Mouse (Mus musculus) forebrain, embryonic 12.5 days (tissue): ENCODE data around the gene Dop1a. TPM values are rescaled to one million over a fixed set of nuclear protein-coding genes. Genes with fewer than 3 reads are reported as not detected.
A peak's percentile ranks its signal among the peaks of the same experiment; 100 is the strongest.

Source experiments
- ATAC-seq: fragments of 200-750 bp; cut with Nextera tagmentation; 2 replicates; pipeline ENCODE4 v1.8.0; 2017; ENCODE audit warnings: moderate TSS enrichment; ENCODE audit not compliant: low FRiP score
- H3K27ac ChIP-seq: fragments of 300-500 bp; sonication (generic); 2 replicates; pipeline ENCODE4 v1.5.1; 2016; ENCODE audit warnings: mild to moderate bottlenecking
- H3K27me3 ChIP-seq: fragments of 300-500 bp; sonication (generic); 2 replicates; pipeline ENCODE4 v1.6.1; 2016; ENCODE audit warnings: mild to moderate bottlenecking
- H3K36me3 ChIP-seq: fragments of 300-500 bp; sonication (generic); replicated peaks from 2 replicates; pipeline ENCODE4 v1.6.1; 2016; ENCODE audit warnings: mild to moderate bottlenecking
- H3K4me1 ChIP-seq: fragments of 300-500 bp; sonication (generic); 2 replicates; pipeline ENCODE4 v1.6.1; 2016
- H3K4me2 ChIP-seq: fragments of 300-500 bp; sonication (generic); 2 replicates; pipeline ENCODE4 v1.6.1; 2016; ENCODE audit warnings: mild to moderate bottlenecking, moderate library complexity
- H3K4me3 ChIP-seq: fragments of 300-500 bp; sonication (generic); replicated peaks from 2 replicates; pipeline ENCODE4 v1.5.1; 2016; ENCODE audit warnings: mild to moderate bottlenecking
- H3K9ac ChIP-seq: fragments of 300-500 bp; sonication (generic); 2 replicates; pipeline ENCODE4 v1.6.1; 2016; ENCODE audit warnings: mild to moderate bottlenecking
- H3K9me3 ChIP-seq: fragments of 300-500 bp; sonication (generic); 2 replicates; pipeline ENCODE4 v1.6.1; 2016
- WGBS: fragments of 180-500 bp; shearing (Covaris S2); methylation state at CpG from one replicate; pipeline ENCODE4 v1.1.7; 2016; 5-methylcytosine and 5-hydroxymethylcytosine counted together
- polyA plus RNA-seq: library from polyadenylated mRNA; unstranded; fragments of >200 nt; fragmentation: Nextera tagmentation; extraction: Ambion mirVana; gene quantifications from 2 replicates; pipeline ENCODE4 v1.2.1, GENCODE M21; 2016

Gene Dop1a
- 21.2 and 21.7 TPM in 2 replicates for polyA plus RNA-seq

DNA sequence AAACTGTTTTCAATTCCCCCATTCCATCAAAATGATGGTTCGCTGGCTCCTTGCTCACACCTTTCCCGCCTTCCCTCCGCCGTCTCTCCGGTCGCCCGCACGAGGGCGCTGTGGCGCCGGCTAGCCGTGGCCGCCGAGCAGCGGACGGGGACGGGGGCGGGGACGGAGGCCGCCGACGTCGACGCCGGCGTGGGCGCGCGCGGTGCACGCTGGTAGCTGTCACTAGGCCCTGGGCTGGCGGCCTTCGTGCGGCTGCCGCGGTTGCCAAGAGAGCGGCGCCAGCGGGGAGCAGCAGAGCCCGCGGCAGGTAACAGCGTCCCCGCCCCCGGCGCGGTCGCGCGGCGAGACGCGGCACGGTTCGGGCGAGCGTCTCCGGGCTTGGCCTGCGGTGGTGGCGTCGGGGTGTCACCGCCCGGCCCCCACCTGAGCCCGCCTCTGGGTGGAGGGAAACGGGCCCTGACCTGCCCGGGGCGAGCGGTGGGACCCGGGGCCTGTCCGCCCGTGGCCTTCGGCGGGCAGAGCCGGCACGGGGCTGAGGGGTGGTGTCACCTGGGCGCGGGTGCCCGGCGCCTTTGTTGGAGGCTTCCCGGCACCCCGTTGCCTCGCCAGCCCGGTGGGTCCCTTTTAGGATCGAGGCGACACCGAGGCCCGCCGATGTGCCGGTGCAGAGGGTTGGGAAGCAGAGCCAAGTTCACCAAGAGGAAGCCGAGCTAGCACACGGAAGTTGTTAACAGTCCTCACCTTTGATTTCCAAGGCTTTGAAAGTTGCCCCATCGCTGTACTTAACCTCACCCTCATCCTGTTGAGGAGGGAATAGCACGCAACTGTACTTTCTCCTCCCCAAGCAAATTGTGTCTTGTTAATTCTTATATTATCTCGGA, at the start of gene Dop1a:
Dop1a (plus strand) TSS at position 165 of the 881 bp plus-strand sequence.
- Histone ChIP-seq H3K27me3 (peaks cover 8% of the 10 kb centered on the region), H3K36me3 (no peaks in the 10 kb centered on the region), H3K4me1 (peaks cover 12% of the 10 kb centered on the region), H3K4me3 (peak within 1 kb of the TSS; percentile 85), H3K9ac (peak within 1 kb of the TSS; percentile 90), H3K27ac (peak within 1 kb of the TSS; percentile 65; the same call in 1 of the 2 replicates), H3K9me3 (no peaks in the 10 kb centered on the region), H3K4me2 (peak within 1 kb of the TSS; percentile 92)
- WGBS, result under 1% methylated on average over 90 of the region's 93 CpGs
- peak; percentile 94 for ATAC-seq

DNA sequence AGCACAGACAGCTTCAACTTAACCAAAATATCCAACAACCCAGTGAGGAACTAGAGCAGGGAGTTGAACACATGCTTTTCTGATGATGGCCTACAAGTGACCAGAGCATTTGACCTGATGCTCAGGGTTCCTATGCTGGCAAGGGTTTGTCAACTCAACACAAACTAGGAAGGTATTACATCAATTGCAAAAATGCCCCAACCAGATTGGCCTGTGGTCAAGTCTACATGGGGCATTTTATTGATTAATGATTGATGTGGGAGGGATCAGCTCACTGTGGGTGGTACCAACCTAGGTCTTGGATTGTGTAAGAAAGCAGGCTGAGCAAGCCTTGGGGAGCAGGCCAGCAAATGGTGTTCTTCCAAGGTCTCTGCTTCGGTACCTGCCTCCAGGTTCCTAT, 49.0 kb upstream of the Dop1a start:
- 100% methylated on average over 1 of the region's 1 CpGs for WGBS
- no peak for ATAC-seq

DNA sequence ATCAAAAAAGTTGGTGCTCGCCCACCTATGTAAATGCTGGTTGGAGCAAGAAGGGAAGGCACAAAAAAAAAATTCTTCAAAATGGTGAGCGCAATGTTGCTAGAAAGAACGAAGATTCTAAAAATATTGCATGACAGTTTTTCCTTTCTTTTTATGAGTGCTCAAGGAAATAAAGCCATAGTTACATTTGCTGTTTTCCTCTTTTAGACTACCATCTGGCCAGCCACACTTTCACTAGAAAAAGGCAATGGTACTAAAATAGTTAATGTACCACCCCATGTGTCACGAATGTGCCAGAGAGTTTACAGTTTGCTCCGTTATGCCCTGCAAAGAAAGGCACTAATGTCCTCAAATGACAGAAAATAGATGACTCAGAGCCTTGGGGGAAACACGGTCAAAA, 47.6 kb upstream of the Dop1a start:
- no peak overlapping the region for H3K9ac ChIP-seq
- H3K4me3 ChIP-seq, result no peak overlapping the region
- no peak overlapping the region for H3K4me2 ChIP-seq
- no peaks in the 10 kb centered on the region for H3K9me3 ChIP-seq
- H3K27ac ChIP-seq, result no peak overlapping the region
- no peak for ATAC-seq
- WGBS, result 91% methylated on average over 6 of the region's 6 CpGs
- H3K27me3 ChIP-seq, result no peaks in the 10 kb centered on the region
- H3K36me3 ChIP-seq, result no peaks in the 10 kb centered on the region
- no peaks in the 10 kb centered on the region for H3K4me1 ChIP-seq

More for the DNA sequence above, 49.0 kb upstream of the Dop1a start:
- no peaks in the 10 kb centered on the region for H3K9me3 ChIP-seq
- no peak overlapping the region for H3K27ac ChIP-seq
- no peaks in the 10 kb centered on the region for H3K36me3 ChIP-seq
- H3K4me3 ChIP-seq, result no peak overlapping the region
- no peak overlapping the region for H3K9ac ChIP-seq
- H3K4me1 ChIP-seq, result no peaks in the 10 kb centered on the region
- no peak overlapping the region for H3K4me2 ChIP-seq
- no peaks in the 10 kb centered on the region for H3K27me3 ChIP-seq

DNA sequence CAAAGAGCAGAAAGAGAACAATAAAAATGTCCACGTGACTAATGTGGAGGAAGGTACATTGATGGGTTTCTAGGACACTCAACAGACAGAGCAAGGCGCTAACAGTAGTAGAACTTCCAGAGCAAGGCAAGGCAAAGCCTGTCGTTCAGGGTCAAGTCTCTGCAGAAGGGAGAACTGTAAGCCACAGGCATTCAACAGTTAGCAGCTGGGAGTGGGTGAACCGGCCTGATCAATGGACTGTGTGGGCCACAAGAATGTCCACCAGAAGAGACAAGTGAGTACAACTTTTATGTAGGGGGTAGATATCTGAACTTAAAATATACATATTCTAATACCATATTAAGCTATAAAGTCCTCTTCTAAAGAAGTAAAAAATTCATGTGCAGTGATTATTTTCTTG, 43.6 kb upstream of the Dop1a start:
- no peaks in the 10 kb centered on the region for H3K36me3 ChIP-seq
- no peak overlapping the region for H3K9ac ChIP-seq
- 83% methylated on average over 4 of the region's 4 CpGs for WGBS
- no peaks in the 10 kb centered on the region for H3K9me3 ChIP-seq
- no peak overlapping the region for H3K4me3 ChIP-seq
- no peak overlapping the region for H3K4me2 ChIP-seq
- no peak overlapping the region for H3K27ac ChIP-seq
- H3K27me3 ChIP-seq, result no peaks in the 10 kb centered on the region
- ATAC-seq, result no peak
- H3K4me1 ChIP-seq, result no peaks in the 10 kb centered on the region

DNA sequence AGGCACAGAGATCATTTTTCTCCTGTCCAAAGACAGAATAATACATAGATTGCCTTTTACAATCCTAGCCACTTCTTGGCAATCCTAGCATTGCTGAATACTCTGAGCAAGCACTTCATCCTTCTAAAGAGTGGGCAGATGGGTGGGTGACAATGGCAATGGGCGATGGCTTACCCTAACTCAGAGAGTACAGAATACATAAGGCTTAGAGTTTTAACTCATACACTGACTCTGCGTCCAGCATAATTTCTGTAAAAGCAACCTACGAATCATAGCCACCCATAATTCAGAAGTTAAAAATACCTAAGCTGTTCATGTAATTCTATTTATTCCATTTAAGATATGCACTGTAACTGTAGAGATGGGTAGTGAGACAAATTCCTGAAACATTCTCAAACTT, 31.4 kb upstream of the Dop1a start:
- no peak overlapping the region for H3K9ac ChIP-seq
- no peak overlapping the region for H3K4me3 ChIP-seq
- no peak for ATAC-seq
- no peaks in the 10 kb centered on the region for H3K27me3 ChIP-seq
- H3K36me3 ChIP-seq, result no peaks in the 10 kb centered on the region
- no peak overlapping the region for H3K4me2 ChIP-seq
- H3K9me3 ChIP-seq, result no peaks in the 10 kb centered on the region
- H3K4me1 ChIP-seq, result peaks cover 4% of the 10 kb centered on the region; the same call in 1 of the 2 replicates
- WGBS, result 88% methylated on average over 3 of the region's 3 CpGs
- no peak overlapping the region for H3K27ac ChIP-seq

DNA sequence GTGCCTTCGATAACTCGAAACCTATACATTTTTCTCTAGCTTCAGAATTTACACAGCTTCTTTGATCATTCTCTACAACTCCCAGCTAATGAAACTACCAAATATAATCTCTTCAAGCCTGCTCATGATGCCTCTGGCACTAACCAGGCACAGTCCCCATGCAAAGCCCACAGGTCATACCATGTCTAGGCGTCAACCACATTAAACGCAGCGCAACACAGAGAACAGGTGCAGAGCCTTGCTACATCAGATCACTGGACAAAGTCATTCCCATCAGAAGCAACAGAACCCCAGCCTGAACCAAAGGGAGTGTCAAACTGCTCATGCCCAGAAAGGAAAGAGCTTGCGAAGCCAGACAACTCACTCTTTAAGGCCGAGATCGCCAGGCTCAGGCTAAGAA, 30.3 kb upstream of the Dop1a start:
- no peak overlapping the region for H3K4me3 ChIP-seq
- peaks cover 4% of the 10 kb centered on the region; the same call in 1 of the 2 replicates for H3K4me1 ChIP-seq
- no peaks in the 10 kb centered on the region for H3K9me3 ChIP-seq
- no peak overlapping the region for H3K9ac ChIP-seq
- ATAC-seq, result no peak
- H3K27me3 ChIP-seq, result no peaks in the 10 kb centered on the region
- H3K27ac ChIP-seq, result no peak overlapping the region
- H3K4me2 ChIP-seq, result no peak overlapping the region
- no peaks in the 10 kb centered on the region for H3K36me3 ChIP-seq
- 97% methylated on average over 8 of the region's 8 CpGs for WGBS

DNA sequence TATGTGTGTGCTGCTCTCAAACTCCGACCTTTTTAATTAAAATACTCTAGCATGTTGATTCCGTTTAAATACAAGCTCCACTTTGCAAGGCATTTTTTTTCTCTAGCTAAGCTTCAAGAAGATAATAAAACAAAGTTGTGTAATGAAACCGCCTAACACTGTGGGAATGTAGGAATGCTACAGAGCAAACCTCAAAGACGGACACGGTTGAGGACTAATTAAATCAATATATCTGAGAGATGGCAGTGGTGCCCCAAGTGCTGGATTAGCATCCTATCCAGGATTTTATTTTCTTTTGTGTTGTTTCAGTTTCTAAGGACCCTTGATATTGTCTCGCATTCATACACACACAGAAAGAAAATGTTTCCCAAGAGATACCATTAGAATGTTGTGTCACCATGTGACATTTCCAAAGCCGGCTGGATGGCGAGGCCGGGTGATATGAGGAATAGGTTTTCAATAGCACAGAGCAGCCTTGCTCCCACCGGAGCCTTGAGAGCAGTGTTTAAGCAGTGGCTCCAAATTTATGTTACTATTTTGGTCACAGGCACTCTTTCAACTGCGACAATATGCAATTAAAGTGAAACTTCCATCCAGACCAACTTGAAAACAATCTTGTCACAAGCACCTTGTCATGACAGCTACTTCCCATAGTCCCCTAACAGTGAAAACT, 28.5 kb upstream of the Dop1a start:
- Histone ChIP-seq H3K9ac (no peak overlapping the region), H3K4me3 (no peak overlapping the region), H3K4me2 (no peak overlapping the region), H3K27me3 (no peaks in the 10 kb centered on the region; the same call in 1 of the 2 replicates), H3K4me1 (peaks cover 4% of the 10 kb centered on the region; the same call in 1 of the 2 replicates), H3K9me3 (no peaks in the 10 kb centered on the region), H3K27ac (no peak overlapping the region), H3K36me3 (no peaks in the 10 kb centered on the region)
- WGBS, result 53% methylated on average over 11 of the region's 11 CpGs
- ATAC-seq, result no peak

DNA sequence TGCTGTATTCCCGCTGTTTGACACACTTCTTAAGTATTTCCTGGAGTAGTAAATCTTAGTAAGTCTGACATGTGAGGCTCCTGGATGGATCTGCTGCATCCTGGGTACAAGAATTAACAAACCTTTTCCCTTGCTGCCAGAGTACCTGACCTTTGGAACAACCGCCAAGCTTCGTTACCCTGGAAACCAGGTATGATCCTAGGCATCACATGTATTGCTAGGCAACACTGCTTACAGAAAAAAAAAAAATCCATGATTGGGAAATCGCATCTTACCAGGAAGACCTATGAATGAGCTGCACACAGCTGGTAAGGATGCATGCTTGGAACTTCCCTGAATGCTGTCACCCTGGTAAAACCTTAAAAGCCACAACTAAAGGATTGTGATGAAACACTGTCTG, 24.7 kb upstream of the Dop1a start:
- Histone ChIP-seq H3K9ac (no peak overlapping the region), H3K27me3 (no peaks in the 10 kb centered on the region; the same call in 1 of the 2 replicates), H3K36me3 (no peaks in the 10 kb centered on the region), H3K27ac (no peak overlapping the region), H3K9me3 (peaks cover 2% of the 10 kb centered on the region; the same call in 1 of the 2 replicates), H3K4me2 (no peak overlapping the region), H3K4me3 (no peak overlapping the region), H3K4me1 (peaks cover 4% of the 10 kb centered on the region; the same call in 1 of the 2 replicates)
- WGBS, result 92% methylated on average over 4 of the region's 4 CpGs
- ATAC-seq, result no peak

DNA sequence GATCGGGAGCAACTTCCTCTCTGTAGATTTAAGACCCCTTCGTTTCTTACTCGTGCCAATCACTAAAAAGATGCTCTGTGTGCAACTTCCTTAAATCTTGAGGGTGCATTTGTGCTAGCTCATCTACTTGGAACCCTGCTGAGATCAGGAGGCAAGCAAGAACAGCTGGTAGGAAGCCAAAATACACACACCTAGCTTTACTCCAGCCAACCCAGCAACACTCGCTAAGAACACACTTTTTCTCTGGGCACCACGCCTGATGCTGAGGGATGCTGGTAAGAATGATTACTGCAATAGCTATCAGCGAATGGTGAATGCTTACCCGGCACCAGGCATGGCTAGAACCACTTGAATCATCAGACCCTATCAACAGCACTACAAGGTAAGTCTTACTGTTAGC, 20.1 kb upstream of the Dop1a start:
- 92% methylated on average over 7 of the region's 7 CpGs for WGBS
- peaks cover 10% of the 10 kb centered on the region for H3K27me3 ChIP-seq
- no peaks in the 10 kb centered on the region for H3K36me3 ChIP-seq
- H3K4me1 ChIP-seq, result peaks cover 11% of the 10 kb centered on the region; the same call in 1 of the 2 replicates
- ATAC-seq, result no peak
- H3K4me3 ChIP-seq, result no peak overlapping the region
- no peak overlapping the region for H3K27ac ChIP-seq
- H3K9me3 ChIP-seq, result peaks cover 2% of the 10 kb centered on the region; the same call in 1 of the 2 replicates
- H3K4me2 ChIP-seq, result no peak overlapping the region
- H3K9ac ChIP-seq, result no peak overlapping the region

DNA sequence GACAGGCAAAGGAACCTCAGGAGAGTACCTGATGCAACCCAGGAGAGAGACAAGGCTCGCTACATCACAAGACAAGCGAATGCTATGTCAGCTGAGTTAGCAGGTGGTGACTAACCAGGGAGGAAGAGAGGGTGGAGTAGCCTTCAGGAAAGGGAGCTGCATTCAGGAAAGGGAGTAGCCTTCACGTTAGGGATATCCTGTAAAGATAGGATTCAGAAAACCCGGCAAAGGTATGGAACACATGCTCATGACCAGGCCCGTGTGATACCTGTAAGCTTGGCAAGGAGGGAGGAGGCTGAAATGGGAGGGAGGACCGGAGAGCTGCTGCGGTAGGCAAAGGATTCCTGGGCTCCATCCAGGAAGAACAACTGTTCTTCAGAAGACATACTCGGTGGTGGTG, 19.5 kb upstream of the Dop1a start:
- no peaks in the 10 kb centered on the region for H3K36me3 ChIP-seq
- no peak overlapping the region for H3K27ac ChIP-seq
- H3K9me3 ChIP-seq, result peaks cover 2% of the 10 kb centered on the region; the same call in 1 of the 2 replicates
- no peak overlapping the region for H3K9ac ChIP-seq
- 93% methylated on average over 8 of the region's 8 CpGs for WGBS
- ATAC-seq, result no peak
- no peak overlapping the region for H3K4me3 ChIP-seq
- H3K27me3 ChIP-seq, result peaks cover 10% of the 10 kb centered on the region
- peaks cover 11% of the 10 kb centered on the region; the same call in 1 of the 2 replicates for H3K4me1 ChIP-seq
- H3K4me2 ChIP-seq, result no peak overlapping the region

DNA sequence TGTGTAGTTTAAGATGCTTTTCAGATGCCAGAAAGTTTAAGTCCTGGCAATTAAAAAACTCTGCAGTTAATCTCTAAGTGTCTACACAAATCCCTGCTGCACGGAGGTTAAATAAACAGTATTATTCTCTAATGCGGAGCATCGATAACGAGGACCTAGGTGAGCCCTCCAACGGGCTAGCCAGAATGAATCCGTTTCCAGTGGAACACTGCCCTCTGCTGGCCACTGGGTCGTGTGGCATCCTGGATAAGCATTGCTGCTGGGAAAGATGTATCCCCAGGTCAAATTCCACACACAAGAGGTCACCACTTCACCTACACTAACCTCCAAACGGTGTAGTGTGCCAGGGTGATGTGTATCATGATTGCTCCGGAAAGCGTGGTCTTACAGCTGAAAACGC, 17.4 kb upstream of the Dop1a start:
- peak; percentile 63 for ATAC-seq
- 5% methylated on average over 11 of the region's 11 CpGs for WGBS
- no peaks in the 10 kb centered on the region for H3K36me3 ChIP-seq
- H3K4me3 ChIP-seq, result no peak overlapping the region
- peaks cover 11% of the 10 kb centered on the region; the same call in 1 of the 2 replicates for H3K4me1 ChIP-seq
- no peak overlapping the region for H3K9ac ChIP-seq
- H3K4me2 ChIP-seq, result no peak overlapping the region
- H3K9me3 ChIP-seq, result peaks cover 2% of the 10 kb centered on the region; the same call in 1 of the 2 replicates
- H3K27me3 ChIP-seq, result peaks cover 10% of the 10 kb centered on the region
- H3K27ac ChIP-seq, result no peak overlapping the region

DNA sequence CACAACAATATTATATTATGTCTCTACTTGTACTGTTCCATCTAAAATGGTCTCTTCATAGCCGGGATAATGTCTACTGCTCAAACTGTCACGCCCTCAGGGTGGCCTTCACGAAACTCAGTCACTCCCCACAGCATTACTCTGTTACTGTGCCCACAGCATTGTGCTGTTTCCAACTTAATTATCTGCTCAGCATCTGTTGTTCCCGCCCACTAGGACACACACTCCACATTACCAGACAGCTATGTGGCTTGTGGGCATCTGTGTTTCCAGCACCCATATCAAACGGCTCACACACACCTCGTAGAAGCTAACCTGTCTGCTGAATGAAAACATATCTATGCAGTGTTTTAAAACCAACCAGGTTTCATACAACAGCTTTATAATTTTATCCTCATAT, 15.9 kb upstream of the Dop1a start:
- peak; percentile 53; the same call in 1 of the 2 replicates for ATAC-seq
- Histone ChIP-seq H3K4me3 (no peak overlapping the region), H3K9me3 (no peaks in the 10 kb centered on the region), H3K4me1 (peaks cover 11% of the 10 kb centered on the region; the same call in 1 of the 2 replicates), H3K9ac (no peak overlapping the region), H3K36me3 (no peaks in the 10 kb centered on the region), H3K4me2 (no peak overlapping the region), H3K27me3 (peaks cover 10% of the 10 kb centered on the region), H3K27ac (no peak overlapping the region)
- WGBS, result 36% methylated on average over 6 of the region's 6 CpGs
